Mouse (Mus musculus) A20 (cell line): ENCODE data around the gene Zscan12.

Experiments used
- DNase-seq: peaks from one replicate; pipeline ENCODE4 v3.0.0-alpha.2; 2011; ENCODE audit warnings: low read depth, low spot score

The Zscan12 gene

GRCm38 (mm10) chr13:21402287-21402846, 39.7 kb downstream of the Zscan12 start, which contains the start of gene Zkscan3:
TSS of gene Zkscan3 (minus strand) at chr13:21402755.
- peak; percentile 90 for DNase-seq

GRCm38 (mm10) chr13:21402848-21403247, 40.2 kb downstream of the Zscan12 start:
- DNase-seq, result no peak

- DNase-seq, result no peak
Observed at GRCm38 (mm10) chr13:21407341-21407740, 44.7 kb downstream of the Zscan12 start.

GRCm38 (mm10) chr13:21407969-21408804, 45.6 kb downstream of the Zscan12 start:
- no peak for DNase-seq

- DNase-seq, result no peak
Observed at GRCm38 (mm10) chr13:21408805-21409459, 46.3 kb downstream of the Zscan12 start.

GRCm38 (mm10) chr13:21414231-21415212, 51.9 kb downstream of the Zscan12 start:
- DNase-seq, result no peak

- DNase-seq, result peak; percentile 20
Observed at GRCm38 (mm10) chr13:21415266-21415665, 52.6 kb downstream of the Zscan12 start.

GRCm38 (mm10) chr13:21415750-21416149, 53.1 kb downstream of the Zscan12 start:
- no peak for DNase-seq

GRCm38 (mm10) chr13:21417298-21418010, 54.8 kb downstream of the Zscan12 start:
- DNase-seq, result no peak

- DNase-seq, result no peak
Observed at GRCm38 (mm10) chr13:21418865-21419264, 56.2 kb downstream of the Zscan12 start.
